Mouse (Mus musculus) CD4-positive naive resting alpha-beta T cell, adult 57 days (primary cell): ENCODE measurements around the gene Cfap69. TPM values are rescaled to one million over a fixed set of nuclear protein-coding genes. Genes with fewer than 3 reads are reported as not detected.

Experiments used
- total RNA-seq: library from RNA; stranded (reverse); gene quantifications from one replicate; pipeline ENCODE4 v1.2.4, GENCODE M21; 2023

Cfap69 gene
- not detected for total RNA-seq

GRCm38 (mm10) chr5:5663655-5664370 lies at the start of gene Cfap69:
Gene Cfap69 (minus strand): TSS chr5:5664239.

GRCm38 (mm10) chr5:5693956-5694653 lies 30.1 kb upstream of the Cfap69 start, which contains the start of gene Steap2:
Gene Steap2 (minus strand): TSS chr5:5694578.

GRCm38 (mm10) chr5:5573749-5574317 lies 90.2 kb downstream of the Cfap69 start, which contains the start of gene Gm8773:
Gene Gm8773 (plus strand): TSS chr5:5573799.

GRCm38 (mm10) chr5:5559079-5559740 lies 104.8 kb downstream of the Cfap69 start, which contains the start of gene Gtpbp10:
Gene Gtpbp10 (minus strand): TSS chr5:5559538.

Other genes starting within 250 kb of the Cfap69 start
- 0.95 TPM for gene Cdk14, start 243.9 kb downstream of the Cfap69 start, total RNA-seq
- gene 1700015F17Rik, start 185.1 kb downstream of the Cfap69 start, total RNA-seq: not detected
- 1.0 TPM for gene Cldn12, start 149.3 kb downstream of the Cfap69 start, total RNA-seq
- gene Gtpbp10, start 104.7 kb downstream of the Cfap69 start, total RNA-seq: 14.2 TPM
- not detected for gene Gm8773, start 90.4 kb downstream of the Cfap69 start, total RNA-seq
- not detected for gene Steap2, start 30.3 kb upstream of the Cfap69 start, total RNA-seq
- gene Steap1, start 85.1 kb upstream of the Cfap69 start, total RNA-seq: not detected